Mouse (Mus musculus): ENCODE results near the gene Hps3. TPM values are rescaled to one million over a fixed set of nuclear protein-coding genes. Genes with fewer than 3 reads are reported as not detected.
"Not testable (repeated sequence)": the region's sequence is repeated elsewhere in the genome, so short reads cannot be mapped to it uniquely, and the experiment has no call there.

The Hps3 gene
- polyA plus RNA-seq, 2 experiments from 2014 or later: 25.7 to 31.6 TPM

DNA sequence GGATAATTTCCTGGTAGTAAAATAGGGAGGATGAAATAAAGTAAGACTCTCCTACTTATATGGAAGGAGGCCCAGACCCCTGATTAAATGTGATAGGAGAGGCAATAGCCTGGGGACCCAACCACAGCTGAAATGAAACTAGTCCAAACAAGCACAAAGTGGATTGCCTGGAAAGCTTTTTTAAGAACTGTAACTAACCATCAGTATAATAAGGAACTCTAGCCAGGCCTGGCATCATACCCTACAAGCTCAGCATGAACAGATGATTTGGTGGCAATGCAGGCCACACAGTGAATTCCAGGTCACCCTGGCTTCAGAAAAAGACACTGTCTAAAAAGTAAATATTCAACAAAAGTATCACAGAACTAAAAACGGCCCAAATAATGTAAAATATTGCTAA, 29.5 kb downstream of the Hps3 start:
- ATAC-seq: no peak

DNA sequence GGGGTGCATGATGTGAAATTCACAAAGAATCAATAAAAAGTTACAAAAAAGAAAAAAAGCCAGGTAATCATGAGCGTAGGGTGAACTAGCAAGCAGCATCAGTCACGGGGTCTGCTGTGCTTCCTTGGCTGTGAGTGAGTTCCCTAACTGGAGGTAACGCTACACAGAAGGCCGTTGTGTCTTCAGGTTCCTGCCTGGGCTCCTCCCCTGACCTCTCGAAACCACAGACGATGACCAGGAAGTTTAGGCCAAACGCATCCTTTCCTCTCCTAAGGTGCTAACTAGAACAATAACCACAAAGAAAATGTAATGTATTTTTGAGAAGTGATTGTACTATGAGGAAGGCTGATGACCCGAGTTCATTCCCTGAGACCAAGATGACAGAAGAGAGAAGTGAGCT, 30.7 kb downstream of the Hps3 start:
- no peak for ATAC-seq

DNA sequence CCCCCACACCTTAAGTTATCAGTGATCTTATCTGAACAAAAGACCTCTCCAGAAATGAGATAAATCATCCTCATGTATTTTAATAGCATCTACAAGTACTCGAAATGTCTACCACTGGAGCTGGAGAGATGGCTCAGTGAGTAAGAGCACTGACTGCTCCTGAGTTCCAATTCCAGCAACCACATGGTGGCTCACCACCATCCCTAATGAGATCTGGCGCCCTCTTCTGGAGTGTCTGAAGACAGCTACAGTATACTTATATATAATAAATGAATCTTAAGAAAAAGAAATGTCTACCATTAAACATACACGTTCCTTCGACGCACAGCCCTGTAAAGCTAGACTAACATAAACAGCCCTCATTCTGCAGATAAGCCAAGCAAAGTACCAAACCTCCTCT, 32.3 kb downstream of the Hps3 start:
- no peak for ATAC-seq

DNA sequence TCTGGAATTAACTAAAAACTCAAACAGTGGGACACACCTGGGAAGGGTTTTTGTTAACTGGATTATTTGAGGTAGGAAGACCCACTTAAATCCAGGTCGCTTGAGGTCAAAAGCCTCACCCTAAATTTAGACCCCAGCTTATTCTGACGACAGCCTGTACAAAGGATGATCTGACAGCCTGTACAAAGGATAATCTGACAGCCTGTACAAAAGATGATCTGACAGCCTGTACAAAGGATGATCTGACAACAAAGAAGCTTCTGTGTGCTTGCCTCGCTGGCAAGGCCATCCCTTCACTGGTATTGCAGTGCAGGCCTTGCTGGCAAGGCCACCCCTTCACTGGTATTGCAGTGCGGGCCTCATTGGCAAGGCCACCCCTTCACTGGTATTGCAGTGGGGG, 34.3 kb downstream of the Hps3 start:
- ATAC-seq: no peak

DNA sequence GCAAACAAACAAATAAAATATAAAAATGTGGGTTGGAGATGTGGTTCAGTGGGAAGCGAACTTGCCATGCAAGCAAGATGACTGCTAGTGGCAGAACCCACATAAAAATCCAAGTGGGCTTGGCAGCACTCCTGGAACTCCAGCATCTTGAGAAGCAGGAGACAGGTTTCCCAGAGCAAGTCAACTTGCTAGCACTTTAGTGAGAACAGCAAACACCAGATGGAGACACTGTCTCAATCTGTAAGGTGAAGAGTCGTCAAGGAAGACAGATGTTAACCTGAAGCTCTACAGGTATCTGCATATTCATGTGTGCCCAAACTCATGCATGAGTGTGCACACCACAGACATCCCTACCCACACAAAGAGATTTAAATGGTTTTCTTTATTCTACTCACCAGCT, 35.6 kb downstream of the Hps3 start:
- ATAC-seq: no peak

DNA sequence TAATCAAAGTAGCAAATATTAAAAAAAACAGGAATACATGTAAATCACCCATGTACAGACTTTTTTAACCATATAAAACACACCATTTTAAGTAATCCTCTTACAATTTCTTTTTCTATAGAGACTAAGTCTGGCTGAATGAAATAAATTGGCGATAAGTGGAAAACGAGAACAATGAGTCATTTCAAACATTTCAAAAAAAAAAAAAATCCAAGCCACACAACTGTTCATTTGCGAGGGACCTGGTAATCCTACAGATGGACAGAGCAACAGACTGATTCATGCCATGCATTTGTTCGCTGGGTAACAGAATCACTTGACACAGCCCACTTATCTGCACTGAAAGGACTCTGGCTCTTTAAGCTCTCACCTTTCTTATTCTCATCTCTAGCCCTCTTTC, 42.7 kb downstream of the Hps3 start:
- no peak for ATAC-seq

DNA sequence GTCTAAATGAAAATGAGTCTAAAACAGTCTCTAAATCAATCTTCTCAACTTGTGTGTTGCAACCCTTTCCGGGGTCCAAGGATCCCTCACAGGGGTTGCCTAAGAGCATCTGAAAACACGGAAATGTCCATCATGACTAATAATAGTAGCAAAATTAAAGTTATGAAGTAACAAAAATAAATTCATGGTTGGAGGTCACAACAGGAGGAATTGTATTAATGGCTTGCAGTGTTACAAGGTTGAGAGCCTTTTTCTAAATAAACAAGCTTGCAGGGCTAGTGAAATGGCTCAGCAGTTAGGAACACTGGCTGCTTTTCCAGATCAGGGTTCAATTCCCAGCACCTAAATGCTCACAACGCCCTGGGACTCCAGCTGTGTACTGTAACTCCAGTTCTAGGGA, 45.1 kb downstream of the Hps3 start:
- no peak for ATAC-seq

DNA sequence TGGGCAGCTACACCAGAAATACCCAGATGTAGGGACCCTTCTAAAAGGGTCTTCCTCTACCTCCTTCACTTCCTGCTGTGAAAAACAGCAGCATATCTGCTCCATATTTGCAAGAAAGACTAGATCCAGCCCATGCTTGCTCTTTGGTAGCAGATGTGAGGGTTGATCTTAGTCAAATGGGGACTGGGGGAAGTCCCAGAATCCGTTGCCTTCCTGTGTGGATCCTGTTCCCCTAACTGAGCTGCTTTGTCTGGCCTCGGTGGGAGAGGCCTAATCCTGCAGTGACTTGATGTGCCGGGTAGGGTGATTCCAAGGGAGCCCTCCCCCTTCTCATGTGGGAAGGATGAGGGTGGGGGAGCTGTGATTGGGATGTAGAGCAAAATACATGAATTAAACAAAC, 49.0 kb downstream of the Hps3 start:
- peak; percentile 78 for ATAC-seq

DNA sequence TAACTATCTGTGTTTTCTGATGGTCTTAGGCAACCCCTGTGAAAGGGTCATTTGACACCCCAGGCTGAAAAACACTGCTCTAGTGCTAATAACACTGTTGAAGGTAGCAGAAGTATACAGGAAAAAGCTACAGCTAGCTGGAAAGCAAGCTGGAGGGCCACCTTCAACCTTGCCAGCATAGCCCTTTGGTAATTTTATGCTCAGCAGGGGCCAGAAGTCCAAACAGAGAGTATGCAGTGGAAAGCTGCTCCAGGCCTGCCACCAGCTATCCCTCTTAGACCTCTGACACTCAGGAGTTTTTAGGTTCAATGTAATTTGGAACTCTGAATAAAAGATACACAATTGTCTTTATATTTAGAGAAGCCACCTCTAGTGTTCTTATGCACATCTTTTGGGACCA, 52.3 kb downstream of the Hps3 start:
- no peak for ATAC-seq

DNA sequence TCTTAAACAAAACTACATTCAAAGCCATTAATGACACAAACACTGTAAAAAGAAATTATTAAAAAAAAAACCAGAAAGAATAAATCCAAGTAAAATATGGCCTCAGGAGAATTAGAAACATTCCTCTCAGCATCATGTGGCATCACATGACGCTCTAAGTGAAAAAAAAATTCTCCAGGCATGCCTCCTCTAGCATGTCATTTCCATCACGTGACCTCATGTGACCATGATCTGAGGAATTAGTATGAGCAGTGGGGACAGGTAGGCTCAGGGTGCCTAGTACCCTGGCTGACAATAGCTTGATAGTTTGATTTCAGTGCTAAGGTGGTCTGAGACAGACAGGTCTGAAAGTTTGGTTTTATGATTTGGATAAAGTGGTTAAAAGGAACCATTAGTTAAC, 54.0 kb downstream of the Hps3 start:
- ATAC-seq: no peak

DNA sequence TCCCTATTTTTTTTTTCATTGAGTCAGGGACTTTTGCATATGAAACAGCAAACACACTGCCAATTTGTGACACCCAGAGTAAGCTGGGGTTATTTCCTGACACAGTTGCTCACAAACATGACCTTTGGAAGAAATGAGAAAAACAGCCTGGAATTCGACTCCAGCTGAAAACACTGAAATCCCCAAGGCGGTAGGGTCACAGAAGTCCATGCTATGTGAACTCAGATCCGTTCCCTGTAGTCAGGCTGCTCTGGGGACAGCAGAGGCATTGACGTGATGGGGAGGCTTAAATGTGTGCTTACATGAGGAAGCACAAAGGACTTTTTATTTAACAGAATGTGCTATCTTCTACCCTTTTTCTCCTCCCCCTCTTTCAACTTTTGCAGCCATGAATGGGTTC, 56.6 kb downstream of the Hps3 start:
- no peak for ATAC-seq

DNA sequence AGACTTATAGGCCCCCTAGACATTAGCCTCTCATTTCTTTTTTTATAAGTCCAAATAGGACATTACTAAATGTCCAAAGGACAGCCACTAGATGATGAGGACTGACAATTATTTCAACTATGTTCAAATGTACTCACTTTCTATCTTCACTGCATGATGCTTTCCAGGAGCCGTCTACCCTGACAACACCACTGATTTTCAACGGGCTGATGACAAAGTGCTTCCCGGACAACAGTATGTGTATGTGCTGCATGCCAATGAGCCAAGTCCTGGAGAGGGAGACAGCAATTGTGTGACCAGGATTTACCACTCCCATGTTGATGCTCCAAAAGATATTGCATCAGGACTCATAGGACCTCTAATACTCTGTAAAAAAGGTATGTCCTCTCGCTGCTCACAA, 69.0 kb downstream of the Hps3 start:
- ATAC-seq: no peak

DNA sequence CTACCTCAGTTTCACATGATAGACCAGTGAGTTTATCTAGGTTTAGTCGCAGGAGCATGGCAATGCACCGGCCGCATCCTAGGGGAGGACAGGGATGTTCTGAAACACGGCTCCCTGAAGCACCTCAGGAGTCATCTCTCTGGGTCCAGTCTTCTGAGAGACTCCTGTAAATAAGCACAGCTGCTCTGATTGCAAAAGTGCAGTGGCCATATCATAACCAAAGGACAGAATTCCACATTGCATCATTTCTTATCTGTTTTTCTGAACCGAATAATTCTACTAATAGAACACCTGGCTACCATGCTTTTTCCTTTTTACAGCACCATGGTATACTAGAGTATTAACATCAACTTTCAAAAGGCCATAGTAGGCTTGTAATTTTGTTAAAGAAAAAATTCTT, 69.9 kb downstream of the Hps3 start:
- ATAC-seq: no peak

DNA sequence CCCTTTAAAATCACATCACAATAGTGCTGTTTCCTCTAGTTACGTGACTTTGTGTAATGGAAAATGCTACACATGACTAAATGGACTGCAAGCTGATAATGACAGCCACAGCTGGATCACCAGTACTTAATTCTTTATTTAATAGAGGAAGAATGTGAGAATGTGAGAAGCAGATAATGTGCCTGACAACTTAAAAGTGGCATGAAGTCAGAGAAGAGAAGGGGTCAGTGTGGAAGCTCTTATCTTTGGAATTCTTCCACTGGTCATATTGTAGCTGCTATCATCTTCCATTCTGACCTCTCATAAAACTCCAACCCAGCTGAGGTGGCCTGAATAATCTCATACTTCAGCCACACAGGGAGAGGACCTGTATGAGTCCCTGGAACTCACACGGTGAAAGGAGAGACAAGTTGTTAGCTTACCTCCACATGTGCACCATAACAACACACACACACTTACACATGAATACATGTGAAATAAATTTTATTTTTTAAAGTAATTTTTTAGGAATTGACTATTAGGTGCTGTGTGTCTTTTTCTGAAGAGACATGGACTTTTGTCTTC, 70.4 kb downstream of the Hps3 start:
- ATAC-seq: no peak

DNA sequence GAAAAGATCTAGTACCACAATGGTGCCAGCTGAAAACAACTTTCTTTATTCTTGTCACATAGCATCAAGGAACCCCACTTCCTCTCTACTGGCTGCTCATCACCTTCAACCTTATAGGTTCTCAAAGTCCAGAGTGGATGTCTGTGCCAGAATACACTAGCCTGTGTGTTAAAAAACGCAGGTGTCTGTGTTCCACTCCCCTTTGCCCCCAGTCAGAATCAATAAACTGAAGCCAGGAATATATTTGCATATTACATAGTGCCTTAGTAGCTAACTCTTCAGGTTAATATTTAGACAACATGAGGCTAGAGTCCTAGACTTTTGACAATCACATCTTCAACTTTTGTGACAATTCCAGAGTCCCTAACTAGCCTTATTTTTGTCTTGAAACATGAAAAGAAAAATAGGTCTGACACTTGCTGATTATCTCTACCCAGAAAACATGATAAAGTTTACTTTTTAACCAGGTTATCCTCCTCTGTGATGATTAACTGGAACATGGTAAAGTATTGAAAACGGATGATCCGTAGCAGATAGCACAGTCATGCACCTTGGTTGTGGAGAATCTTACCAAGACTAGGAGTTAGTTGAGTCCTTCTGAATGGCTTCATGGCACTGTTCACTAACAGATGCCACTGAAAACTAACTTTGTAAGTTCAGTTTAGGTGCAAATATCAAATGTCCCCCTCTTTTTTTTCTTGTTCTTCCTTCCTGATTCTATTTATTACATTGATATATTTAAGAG, 72.2 kb downstream of the Hps3 start:
- ATAC-seq: no peak

DNA sequence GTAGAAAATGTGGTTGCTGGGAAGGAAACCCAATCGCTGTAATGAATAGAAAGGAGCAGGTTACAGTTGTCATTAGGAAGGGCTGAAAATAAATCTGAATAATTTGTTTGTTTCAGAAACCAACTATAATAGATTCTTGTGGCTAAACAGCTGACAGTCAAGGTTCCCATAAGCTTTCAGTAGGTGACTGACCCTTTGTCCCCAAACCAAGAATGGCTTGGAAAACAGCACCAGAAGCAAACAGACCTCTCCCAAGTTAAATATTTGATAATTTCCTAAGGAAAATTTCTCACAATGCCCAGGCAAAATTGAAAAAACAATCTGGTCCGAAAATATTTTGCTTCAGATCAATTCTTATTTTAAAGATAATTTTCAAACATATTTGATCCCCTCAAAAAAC, 73.8 kb downstream of the Hps3 start:
- no peak for ATAC-seq

DNA sequence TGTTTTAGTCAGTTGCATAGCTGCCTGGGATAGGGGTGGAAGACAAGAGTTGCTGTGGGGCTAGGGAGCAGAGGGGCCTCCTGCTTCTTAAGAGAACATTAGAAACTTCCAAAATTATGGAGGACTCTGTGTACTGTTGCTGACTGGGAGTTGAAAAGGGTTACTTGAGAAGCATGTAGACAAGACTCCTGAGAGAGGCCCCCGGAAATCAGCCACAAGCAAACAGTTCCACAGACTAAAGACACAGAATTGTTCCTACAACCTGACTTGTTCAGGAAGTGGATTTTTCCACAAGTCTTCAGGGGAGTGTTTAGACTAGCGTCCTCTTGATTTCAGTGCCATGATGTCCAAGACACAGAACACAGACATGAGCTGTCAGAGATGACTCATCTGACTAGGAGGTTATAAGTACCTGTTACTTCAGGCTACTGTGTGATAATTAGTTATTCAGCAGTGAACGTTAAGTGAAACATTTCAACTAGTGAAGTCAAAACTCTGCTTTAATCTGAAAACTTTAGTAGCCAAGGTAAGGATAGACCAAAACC, 74.5 kb downstream of the Hps3 start:
- no peak for ATAC-seq

DNA sequence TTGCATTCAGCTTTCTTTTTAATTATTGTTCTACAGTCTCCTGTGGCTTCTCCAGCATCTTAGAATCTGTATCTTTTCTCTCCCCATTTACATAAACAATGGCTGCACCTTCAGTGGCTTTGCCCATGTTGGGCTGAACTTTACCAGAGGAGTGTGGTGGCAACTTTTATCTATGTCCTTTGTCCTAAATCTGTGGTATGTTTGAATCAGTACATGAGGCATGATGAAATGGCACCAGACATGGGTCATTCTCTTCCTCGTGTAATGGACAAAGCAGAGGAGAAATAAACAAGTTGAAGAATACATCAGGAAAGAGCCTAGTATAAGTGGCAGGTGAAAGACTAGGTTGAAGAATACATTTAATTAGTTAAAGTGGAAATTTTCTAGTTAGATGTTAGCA, 76.1 kb downstream of the Hps3 start:
- no peak for ATAC-seq

DNA sequence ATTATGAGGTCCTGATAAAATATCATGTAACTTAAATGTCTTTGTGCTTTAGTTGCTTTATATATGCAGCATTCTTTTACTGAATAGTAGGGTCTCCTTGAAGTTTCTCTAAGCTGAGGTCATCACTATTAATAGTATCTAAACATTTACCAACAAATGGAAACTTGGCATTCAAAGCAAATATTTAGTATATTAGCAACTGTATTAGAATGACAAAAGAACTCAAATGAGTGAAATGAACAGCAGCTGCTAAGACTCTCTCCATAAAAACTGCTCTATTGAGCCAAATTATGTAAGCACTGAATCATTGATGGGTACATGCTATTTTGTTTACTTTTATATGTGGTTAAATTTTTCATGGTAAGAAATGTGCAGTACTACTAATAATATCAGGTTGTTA, 77.1 kb downstream of the Hps3 start:
- ATAC-seq: no peak

DNA sequence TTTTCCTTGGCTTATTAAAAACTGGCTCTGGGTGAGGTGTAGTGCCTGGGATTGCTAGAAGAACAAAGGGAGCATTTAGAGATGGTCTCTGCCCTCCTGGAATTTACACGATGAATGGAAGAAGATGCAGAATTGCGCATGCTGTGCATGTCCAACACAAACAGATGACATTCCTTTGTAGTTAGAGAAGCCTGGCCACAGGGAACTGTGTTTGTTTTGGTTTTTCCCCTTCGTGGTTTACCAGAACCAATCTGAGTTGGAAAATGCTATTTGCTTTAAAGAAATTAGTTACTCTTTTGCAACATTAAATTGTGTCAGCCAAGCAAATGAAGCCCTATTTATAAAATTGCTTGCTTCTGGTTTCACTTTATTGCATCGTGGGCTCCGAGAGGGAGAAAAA, 78.2 kb downstream of the Hps3 start, which contains the start of gene Cp:
Gene Cp (plus strand): TSS at position 170 of the 400 bp plus-strand sequence.
- no peak for ATAC-seq

DNA sequence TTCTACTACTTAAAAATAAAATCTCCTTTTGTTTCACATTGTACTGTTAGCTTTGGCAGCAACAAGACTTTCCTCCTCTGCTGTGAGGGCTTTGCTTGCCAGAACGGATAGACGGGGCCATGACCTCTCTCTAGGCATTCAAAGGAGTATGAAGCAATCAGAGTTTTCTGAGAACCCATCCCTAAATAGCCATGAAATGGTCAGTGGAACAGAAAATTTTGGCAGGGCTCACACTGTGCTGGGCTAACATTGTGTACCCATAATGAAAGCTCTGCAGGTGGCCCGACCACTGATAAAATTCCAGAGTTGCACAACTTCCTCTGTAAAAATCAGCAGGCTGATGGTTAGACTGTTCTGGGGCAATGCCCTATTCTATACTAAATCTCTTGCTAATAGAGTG, 81.2 kb downstream of the Hps3 start:
- no peak for ATAC-seq

DNA sequence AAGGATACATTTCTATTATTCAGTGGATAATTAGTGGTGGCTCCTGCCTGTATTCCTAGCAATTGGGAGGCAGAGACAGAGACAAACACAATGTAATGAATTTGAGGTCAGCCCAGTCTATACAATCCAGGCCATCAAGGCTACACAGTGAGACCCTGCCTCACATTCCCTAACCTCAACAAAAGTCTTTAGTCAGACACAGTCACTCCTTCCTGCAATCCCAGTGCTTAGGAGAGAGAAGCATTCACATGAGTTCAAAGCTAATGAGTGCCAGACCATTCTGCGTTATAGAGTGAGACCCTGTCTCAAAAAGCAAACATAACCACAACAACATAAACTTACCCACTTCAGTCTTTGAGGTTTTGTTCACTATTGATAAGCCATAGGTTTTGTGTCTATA, 81.7 kb downstream of the Hps3 start:
- ATAC-seq: no peak

DNA sequence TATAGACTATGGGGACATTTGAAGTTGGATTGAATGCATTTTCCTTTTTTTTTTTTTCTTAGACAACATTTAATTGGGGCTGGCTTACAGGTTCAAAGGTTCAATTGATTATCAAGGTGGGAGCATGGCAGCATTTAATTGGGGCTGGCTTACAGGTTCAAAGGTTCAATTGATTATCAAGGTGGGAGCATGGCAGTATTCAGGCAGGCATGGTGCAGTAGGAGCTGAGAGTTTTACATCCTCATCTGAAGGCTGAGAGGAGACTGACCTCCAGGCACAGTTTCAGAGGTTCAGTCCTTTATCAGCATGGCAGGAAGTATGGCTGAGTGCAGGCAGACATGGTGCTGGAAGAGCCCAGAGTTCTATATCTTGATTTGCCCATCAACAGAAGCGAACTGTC, 85.7 kb downstream of the Hps3 start:
- not testable (repeated sequence) for ATAC-seq

DNA sequence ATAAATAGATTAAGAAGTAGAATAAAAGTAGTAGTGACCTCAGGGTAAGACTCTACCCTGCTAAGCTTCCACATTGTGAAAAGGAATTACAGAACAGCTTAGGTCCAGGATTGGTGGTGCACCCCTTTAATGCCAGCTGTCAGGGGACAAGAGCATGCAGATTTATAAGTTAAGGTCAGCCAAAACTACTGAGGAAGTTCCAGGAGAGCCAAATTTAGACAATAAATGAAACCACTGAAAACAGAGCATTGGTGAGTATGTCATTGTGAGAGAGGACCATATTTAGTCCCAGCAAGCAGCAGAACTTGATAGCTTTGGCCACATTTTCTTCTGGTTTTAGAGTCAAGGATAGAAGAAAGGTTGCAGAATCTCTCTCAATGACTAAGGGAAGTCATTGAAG, 86.6 kb downstream of the Hps3 start:
- ATAC-seq: no peak

Measured in activated CD4-positive, CD25-positive, alpha-beta regulatory T cell, adult 4 months (primary cell).